Mouse (Mus musculus) neutrophil, adult 5-6 weeks (primary cell): ENCODE results near the gene Tbc1d5. TPM values are rescaled to one million over a fixed set of nuclear protein-coding genes. Genes with fewer than 3 reads are reported as not detected.
A peak's percentile ranks its signal among the peaks of the same experiment; 100 is the strongest.

Source experiments
- ATAC-seq: fragments of 151-379, 151-347 bp; 2 replicates; pipeline ENCODE4 v1.8.0; 2017; ENCODE audit warnings: mild to moderate bottlenecking, moderate TSS enrichment; ENCODE audit not compliant: insufficient number of reproducible peaks, poor library complexity, low FRiP score, severe bottlenecking; ENCODE audit errors: extremely low read depth
- total RNA-seq: library from RNA; stranded (forward); fragments of 200-1000 nt; gene quantifications from 2 replicates; pipeline ENCODE4 v1.2.3, GENCODE M21; 2017

Tbc1d5 gene
- total RNA-seq, 1 experiment from 2014 or later = 48.0 TPM

GRCm38 (mm10) chr17:50791671-50792070 is 387.5 kb downstream of the Tbc1d5 start:
- no peak for ATAC-seq

- ATAC-seq = no peak
Observed at GRCm38 (mm10) chr17:50788835-50789234, 390.3 kb downstream of the Tbc1d5 start.

GRCm38 (mm10) chr17:50775247-50775646 is 403.9 kb downstream of the Tbc1d5 start:
- ATAC-seq = no peak

GRCm38 (mm10) chr17:50764387-50764786 is 414.8 kb downstream of the Tbc1d5 start:
- no peak for ATAC-seq

DNA sequence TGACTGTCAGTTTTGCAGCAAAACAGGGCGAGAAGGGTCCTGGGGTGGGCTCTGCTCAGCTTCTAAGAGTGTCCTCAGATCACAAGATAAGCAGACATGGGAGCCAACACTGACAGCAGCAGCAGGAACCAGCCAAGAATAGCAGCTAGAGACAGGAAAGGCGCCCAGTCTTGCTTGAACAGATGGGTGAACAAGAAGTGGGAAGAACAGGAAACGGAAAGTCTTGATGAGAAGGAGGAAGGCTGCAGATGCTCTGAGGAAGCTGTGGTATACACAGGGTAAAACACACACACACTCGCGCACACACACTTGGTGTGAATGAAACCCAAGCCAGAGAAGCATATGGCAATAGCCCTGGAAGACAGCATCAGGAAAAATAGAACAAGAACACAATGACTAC is 415.7 kb downstream of the Tbc1d5 start:
- ATAC-seq = peak; percentile 41; the same call in 1 of the 2 replicates

DNA sequence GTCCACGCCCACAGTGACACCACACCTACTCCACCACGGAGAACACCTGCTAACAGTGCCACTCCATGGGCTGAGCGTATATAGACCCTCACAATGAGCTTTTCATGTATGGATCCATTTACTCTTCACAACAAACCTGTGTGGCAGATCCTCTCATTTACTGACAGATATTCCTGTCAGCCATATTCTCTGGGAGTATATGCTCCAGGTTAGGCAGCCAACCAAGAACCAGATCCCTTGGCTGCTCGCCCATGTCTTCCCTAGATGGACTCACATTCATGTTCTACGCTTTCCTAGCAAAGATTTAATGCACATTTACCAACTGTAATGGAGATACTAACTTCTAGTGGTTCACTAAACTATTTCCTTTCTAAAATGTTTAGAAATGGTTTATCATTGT is 416.9 kb downstream of the Tbc1d5 start:
- ATAC-seq = no peak

- no peak for ATAC-seq
Observed at GRCm38 (mm10) chr17:50761082-50761481, 418.1 kb downstream of the Tbc1d5 start.

DNA sequence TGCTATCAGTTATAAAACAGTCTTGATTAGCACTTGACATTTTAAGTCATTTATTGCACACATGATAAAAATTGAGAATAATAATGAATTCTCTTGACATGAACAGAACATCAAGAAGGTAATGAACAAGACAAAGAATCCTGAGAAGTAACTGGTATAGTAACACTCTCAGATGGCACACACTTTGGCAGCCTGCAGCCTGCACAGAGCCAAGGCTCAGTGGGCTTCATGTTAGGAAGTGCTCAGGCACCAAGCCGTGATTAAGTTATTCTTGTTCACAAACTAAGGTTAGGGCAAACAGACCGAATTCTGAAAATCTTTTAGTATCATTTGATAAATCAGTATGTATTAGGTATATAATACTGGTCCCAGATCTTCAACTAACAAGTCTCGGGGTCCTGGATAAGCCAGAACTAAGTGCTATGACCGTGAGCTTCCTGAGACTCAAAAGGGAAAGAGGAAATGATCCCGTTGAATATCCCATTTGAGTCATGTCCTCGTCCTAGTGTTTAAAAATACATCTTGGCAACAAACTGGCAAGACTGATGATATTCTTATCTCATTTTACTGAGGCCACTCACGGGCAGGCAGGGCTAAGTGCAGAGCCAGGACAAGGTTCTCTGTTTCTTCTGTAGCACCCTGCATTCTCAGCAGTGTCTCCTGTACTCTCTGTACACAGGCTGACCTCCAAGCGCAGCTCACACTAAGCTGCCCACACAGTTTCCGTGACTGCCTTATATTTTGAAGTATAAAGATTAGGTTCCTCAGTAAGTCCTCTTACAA is 425.6 kb downstream of the Tbc1d5 start:
- ATAC-seq = no peak

GRCm38 (mm10) chr17:50752753-50753152 is 426.4 kb downstream of the Tbc1d5 start:
- ATAC-seq = no peak

DNA sequence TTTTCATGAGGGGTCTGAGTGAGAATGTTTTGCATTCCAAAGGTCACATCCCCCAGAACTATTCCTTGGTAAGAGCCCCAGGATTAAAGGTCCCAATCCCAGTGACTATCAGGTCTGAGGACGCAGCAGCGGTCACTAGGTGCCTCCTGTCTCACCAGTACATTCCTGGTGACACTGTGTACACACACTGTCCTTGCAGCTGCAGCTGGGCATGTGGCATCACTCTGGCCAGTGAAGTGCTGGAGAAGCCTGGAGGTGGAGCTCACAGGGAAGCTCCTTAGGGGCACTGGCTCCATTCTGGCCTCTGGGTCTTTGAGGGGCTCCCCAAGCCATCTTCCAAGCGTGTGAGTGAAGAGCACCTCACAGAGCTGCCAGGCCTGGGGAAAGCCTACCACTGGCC is 427.2 kb downstream of the Tbc1d5 start:
- no peak for ATAC-seq

- no peak for ATAC-seq
Observed at GRCm38 (mm10) chr17:50750874-50751273, 428.3 kb downstream of the Tbc1d5 start.

- no peak for ATAC-seq
Observed at GRCm38 (mm10) chr17:50741386-50741785, 437.8 kb downstream of the Tbc1d5 start.

GRCm38 (mm10) chr17:50740804-50741203 is 438.3 kb downstream of the Tbc1d5 start:
- no peak for ATAC-seq

GRCm38 (mm10) chr17:50738476-50738875 is 440.7 kb downstream of the Tbc1d5 start:
- ATAC-seq = no peak

- no peak for ATAC-seq
Observed at GRCm38 (mm10) chr17:50737068-50737467, 442.1 kb downstream of the Tbc1d5 start.

DNA sequence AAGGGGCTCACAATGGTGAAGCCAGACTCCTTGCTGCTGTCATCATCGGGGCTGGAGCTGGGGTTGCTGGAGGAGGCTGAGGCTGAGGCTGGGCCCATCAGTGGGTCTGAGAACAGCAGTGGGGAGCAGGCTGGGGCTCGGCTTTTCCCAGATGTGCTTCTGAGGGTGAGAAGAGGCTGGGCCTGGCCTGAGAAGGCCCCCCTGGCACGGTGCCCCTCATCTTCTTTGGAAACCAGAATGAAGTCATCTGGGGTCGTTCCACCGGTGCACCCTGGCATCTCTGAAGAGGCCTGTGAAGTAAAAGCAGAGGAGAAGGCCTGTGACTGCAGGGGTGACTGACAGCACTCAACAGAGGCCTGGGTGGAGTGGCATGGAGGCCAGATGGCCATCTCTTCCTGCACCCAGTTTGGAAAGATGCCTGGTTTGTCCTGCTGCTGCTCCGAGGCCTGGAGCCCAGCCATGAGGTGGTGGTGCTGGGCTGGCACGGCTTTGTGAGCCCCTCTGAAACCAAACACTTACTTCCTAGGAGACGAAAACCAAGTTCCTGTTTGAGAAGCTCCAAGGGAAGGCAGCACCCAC is 443.1 kb downstream of the Tbc1d5 start:
- no peak for ATAC-seq

DNA sequence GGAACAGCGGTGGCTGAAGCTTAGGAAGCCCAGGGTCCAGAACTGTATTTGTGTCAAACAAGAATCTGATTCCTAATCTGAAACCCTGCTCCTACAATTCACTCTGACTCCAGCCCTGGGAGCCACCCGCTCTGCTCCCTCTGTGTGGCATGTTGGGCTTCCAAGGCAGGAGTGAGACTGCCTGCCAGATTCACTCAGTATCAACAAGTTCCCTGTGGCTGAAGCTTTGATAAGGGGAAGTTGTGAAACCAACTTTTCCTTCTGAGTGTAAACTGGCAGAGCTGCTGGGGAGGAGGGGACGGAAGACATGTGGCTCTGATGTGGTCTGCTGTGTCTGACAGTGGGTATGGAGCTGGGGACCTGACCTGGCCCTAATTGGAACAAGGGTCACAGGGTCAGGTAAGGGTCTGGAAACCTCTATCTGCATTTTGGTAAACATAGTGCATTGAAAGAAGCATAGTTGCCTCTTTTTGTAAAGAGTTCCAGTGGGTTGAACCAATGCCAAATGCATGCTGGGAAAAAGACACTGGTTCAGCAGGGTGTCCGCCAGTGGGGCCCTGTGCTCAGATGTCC is 443.7 kb downstream of the Tbc1d5 start:
- ATAC-seq = no peak

- no peak for ATAC-seq
Observed at GRCm38 (mm10) chr17:50734781-50735180, 444.4 kb downstream of the Tbc1d5 start.

DNA sequence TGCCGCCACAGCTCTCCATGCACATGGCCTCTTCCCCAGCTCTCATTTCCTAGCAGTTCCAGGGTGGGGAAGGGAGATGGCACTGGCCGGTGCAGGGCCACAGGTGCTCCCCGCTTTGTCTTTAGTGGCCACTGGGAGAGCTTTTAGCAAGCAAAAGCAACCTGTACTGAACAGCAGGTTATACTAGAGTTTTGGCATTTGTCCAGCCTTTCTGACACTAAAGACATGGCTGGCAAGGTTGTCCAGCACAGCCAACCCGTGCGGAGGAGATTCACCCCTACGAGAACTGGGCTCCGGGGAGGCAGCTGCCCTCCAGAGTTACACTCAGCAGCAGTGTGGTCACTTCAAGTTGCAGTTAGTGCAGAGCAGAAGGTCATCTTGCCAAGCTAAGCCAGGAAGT is 445.8 kb downstream of the Tbc1d5 start:
- ATAC-seq = no peak

DNA sequence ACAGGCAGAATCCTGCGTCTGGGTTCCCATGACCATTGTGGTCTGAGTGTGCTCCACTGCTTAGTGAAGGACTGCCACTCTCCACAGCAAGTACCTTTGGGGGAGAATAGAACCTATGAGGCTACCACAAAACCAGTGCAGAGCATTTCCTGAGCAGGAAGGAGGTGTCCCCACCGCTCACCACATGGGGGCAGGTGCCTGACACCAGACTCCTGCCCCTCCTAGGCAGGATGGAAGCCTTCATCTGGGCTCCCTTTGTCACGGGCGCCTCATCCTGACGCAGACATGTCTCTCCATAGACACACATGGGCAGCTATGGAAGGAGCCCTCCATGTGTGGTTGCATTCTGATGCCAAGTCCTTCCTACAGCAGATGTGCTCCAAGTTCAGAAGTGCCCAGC is 447.3 kb downstream of the Tbc1d5 start:
- peak; percentile 45; the same call in 1 of the 2 replicates for ATAC-seq
